Mouse (Mus musculus) frontal cortex, postnatal 10 days (tissue): ENCODE measurements around the gene Caskin1.

ENCODE experiments used
- DNase-seq, 2 experiments: peaks; one replicate each; pipeline ENCODE4 v3.0.0; 2022; ENCODE audit warnings: low spot score in 2 of 2, mixed read lengths in 1 of 2

Gene Caskin1

GRCm38 (mm10) chr17:24470701-24471527 is 17.5 kb upstream of the Caskin1 start:
- DNase-seq: peak in 1 of 2 experiments; percentile 56

GRCm38 (mm10) chr17:24472512-24472911 is 15.9 kb upstream of the Caskin1 start:
- no peak for DNase-seq

- no peak for DNase-seq
Observed at GRCm38 (mm10) chr17:24473612-24474275, 14.7 kb upstream of the Caskin1 start, which contains the start of gene Bricd5. TSS of gene Bricd5 (plus strand) at chr17:24473884.

GRCm38 (mm10) chr17:24474557-24474956 is 13.8 kb upstream of the Caskin1 start:
- peak; percentile 54 to 72 for DNase-seq

- no peak for DNase-seq
Observed at GRCm38 (mm10) chr17:24475586-24475985, 12.8 kb upstream of the Caskin1 start.

GRCm38 (mm10) chr17:24476022-24476776 is 12.2 kb upstream of the Caskin1 start:
- DNase-seq: no peak

- no peak for DNase-seq
Observed at GRCm38 (mm10) chr17:24477053-24477984, 11.1 kb upstream of the Caskin1 start.

- no peak for DNase-seq
Observed at GRCm38 (mm10) chr17:24477985-24478600, 10.3 kb upstream of the Caskin1 start.

GRCm38 (mm10) chr17:24478663-24479380 is 9.6 kb upstream of the Caskin1 start, which contains the start of gene Mlst8:
TSS of gene Mlst8 (minus strand) at chr17:24479078.
- DNase-seq: peak; percentile 91 to 95

GRCm38 (mm10) chr17:24479431-24479830 is 9.0 kb upstream of the Caskin1 start:
- DNase-seq: no peak

- no peak for DNase-seq
Observed at GRCm38 (mm10) chr17:24480201-24480826, 8.1 kb upstream of the Caskin1 start.

GRCm38 (mm10) chr17:24481027-24481815 is 7.2 kb upstream of the Caskin1 start:
- DNase-seq: no peak

GRCm38 (mm10) chr17:24483495-24483894 is 4.9 kb upstream of the Caskin1 start:
- no peak for DNase-seq

GRCm38 (mm10) chr17:24485090-24485860 is 3.1 kb upstream of the Caskin1 start:
- DNase-seq: peak in 1 of 2 experiments; percentile 69

GRCm38 (mm10) chr17:24488662-24489264 is 362 bp downstream of the Caskin1 start:
- peak in 1 of 2 experiments; percentile 48 for DNase-seq

- no peak for DNase-seq
Observed at GRCm38 (mm10) chr17:24489265-24490030, 1.0 kb downstream of the Caskin1 start.

- DNase-seq: peak in 1 of 2 experiments; percentile 25
Observed at GRCm38 (mm10) chr17:24490399-24490798, 2.0 kb downstream of the Caskin1 start.
